Mouse (Mus musculus) cerebellum, adult (tissue): ENCODE data around the gene Prkca.

Experiments used
- ATAC-seq: cut with Nextera tagmentation; 2 replicates; pipeline ENCODE4 v1.9.2; 2017; ENCODE audit warnings: mild to moderate bottlenecking, moderate library complexity, mixed read lengths; ENCODE audit not compliant: insufficient number of reproducible peaks, low FRiP score, low TSS enrichment

Prkca gene

GRCm38 (mm10) chr11:108267066-108267465, 76.7 kb downstream of the Prkca start:
- ATAC-seq: no peak

- ATAC-seq: no peak
Observed at GRCm38 (mm10) chr11:108263868-108264267, 79.9 kb downstream of the Prkca start.

- ATAC-seq: no peak
Observed at GRCm38 (mm10) chr11:108263406-108263805, 80.3 kb downstream of the Prkca start.

GRCm38 (mm10) chr11:108261751-108262160, 82.0 kb downstream of the Prkca start:
- no peak for ATAC-seq

GRCm38 (mm10) chr11:108260775-108261517, 82.8 kb downstream of the Prkca start:
- ATAC-seq: no peak

GRCm38 (mm10) chr11:108259391-108259790, 84.3 kb downstream of the Prkca start:
- ATAC-seq: no peak

- ATAC-seq: peak; percentile 40; the same call in 1 of the 2 replicates
Observed at GRCm38 (mm10) chr11:108258811-108259266, 84.9 kb downstream of the Prkca start.

- ATAC-seq: no peak
Observed at GRCm38 (mm10) chr11:108257921-108258320, 85.8 kb downstream of the Prkca start.

GRCm38 (mm10) chr11:108254681-108255080, 89.0 kb downstream of the Prkca start:
- ATAC-seq: no peak

- ATAC-seq: no peak
Observed at GRCm38 (mm10) chr11:108251924-108252775, 91.6 kb downstream of the Prkca start.

- ATAC-seq: no peak
Observed at GRCm38 (mm10) chr11:108250829-108251637, 92.7 kb downstream of the Prkca start.

- no peak for ATAC-seq
Observed at GRCm38 (mm10) chr11:108250146-108250635, 93.5 kb downstream of the Prkca start.

GRCm38 (mm10) chr11:108249487-108249886, 94.2 kb downstream of the Prkca start:
- no peak for ATAC-seq

GRCm38 (mm10) chr11:108249047-108249403, 94.7 kb downstream of the Prkca start:
- no peak for ATAC-seq

GRCm38 (mm10) chr11:108248218-108249046, 95.3 kb downstream of the Prkca start:
- no peak for ATAC-seq

- no peak for ATAC-seq
Observed at GRCm38 (mm10) chr11:108247121-108247863, 96.4 kb downstream of the Prkca start.

- no peak for ATAC-seq
Observed at GRCm38 (mm10) chr11:108246267-108246702, 97.4 kb downstream of the Prkca start.

GRCm38 (mm10) chr11:108244241-108244640, 99.5 kb downstream of the Prkca start:
- no peak for ATAC-seq

GRCm38 (mm10) chr11:108243633-108244032, 100.1 kb downstream of the Prkca start:
- no peak for ATAC-seq
